Mouse (Mus musculus) kidney, embryonic 14.5 days (tissue): Measurements from ENCODE around the gene Ms4a18. TPM values are rescaled to one million over a fixed set of nuclear protein-coding genes. Genes with fewer than 3 reads are reported as not detected.
"Not testable (repeated sequence)": the region's sequence is repeated elsewhere in the genome, so short reads cannot be mapped to it uniquely, and the experiment has no call there.

Experiments
- ATAC-seq: fragments of 200-750 bp; cut with Nextera tagmentation; 2 replicates; pipeline ENCODE4 v1.8.0; 2017; ENCODE audit warnings: moderate number of reproducible peaks, mild to moderate bottlenecking, moderate TSS enrichment, moderate library complexity; ENCODE audit not compliant: low FRiP score, low TSS enrichment
- H3K27ac ChIP-seq: fragments of 300-500 bp; sonication (generic); 2 replicates; pipeline ENCODE4 v1.5.1; 2014; ENCODE audit warnings: low read depth, mild to moderate bottlenecking, low read length, moderate library complexity, mixed read lengths
- H3K27me3 ChIP-seq: fragments of 300-500 bp; sonication (generic); 2 replicates; pipeline ENCODE4 v1.6.1; 2014; ENCODE audit warnings: mild to moderate bottlenecking, low read length; ENCODE audit not compliant: control insufficient read depth, insufficient read depth
- H3K36me3 ChIP-seq: fragments of 300-500 bp; sonication (generic); 2 replicates; pipeline ENCODE4 v1.6.1; 2014; ENCODE audit warnings: low read length, mixed read lengths; ENCODE audit not compliant: control insufficient read depth, insufficient read depth
- H3K4me1 ChIP-seq: fragments of 300-500 bp; sonication (generic); 2 replicates; pipeline ENCODE4 v1.6.1; 2014; ENCODE audit warnings: low read length, mixed read lengths; ENCODE audit not compliant: control insufficient read depth, insufficient read depth
- H3K4me2 ChIP-seq: fragments of 300-500 bp; sonication (generic); replicated peaks from 2 replicates; pipeline ENCODE4 v1.6.1; 2014; ENCODE audit warnings: low read depth, mild to moderate bottlenecking, low read length
- H3K4me3 ChIP-seq: fragments of 300-500 bp; sonication (generic); 2 replicates; pipeline ENCODE4 v1.5.1; 2014; ENCODE audit warnings: mild to moderate bottlenecking, low read length
- H3K9ac ChIP-seq: fragments of 300-500 bp; sonication (generic); 2 replicates; pipeline ENCODE4 v1.6.1; 2014; ENCODE audit warnings: low read depth, mild to moderate bottlenecking, low read length, moderate library complexity
- H3K9me3 ChIP-seq: fragments of 300-500 bp; sonication (generic); 2 replicates; pipeline ENCODE4 v1.6.1; 2016; ENCODE audit warnings: low read length; ENCODE audit not compliant: control insufficient read depth
- WGBS: fragments of 180-500 bp; shearing (Covaris S2); extraction: QIAGEN DNeasy Blood & Tissue Kit; methylation state at CpG from one replicate; pipeline ENCODE4 v1.1.7; 2014; 5-methylcytosine and 5-hydroxymethylcytosine counted together
- polyA plus RNA-seq: library from polyadenylated mRNA; unstranded; fragments of >200 nt; fragmentation: Nextera tagmentation; extraction: Ambion mirVana; gene quantifications from 2 replicates; pipeline ENCODE4 v1.2.1, GENCODE M21; 2014

Ms4a18 gene
- polyA plus RNA-seq, result not detected in 2 replicates

- Histone ChIP-seq H3K9ac (no peak within 1 kb of the TSS), H3K4me3 (no peak within 1 kb of the TSS), H3K9me3 (no peaks in the 10 kb centered on the region), H3K4me2 (no peak within 1 kb of the TSS), H3K4me1 (no peaks in the 10 kb centered on the region), H3K36me3 (no peaks in the 10 kb centered on the region), H3K27ac (no peak within 1 kb of the TSS), H3K27me3 (no peaks in the 10 kb centered on the region)
- no peak for ATAC-seq
- WGBS, result 69% methylated on average over 3 of the region's 3 CpGs
These were observed at the start of gene Ms4a18 for GRCm38 (mm10) chr19:11017891-11018290. Ms4a18 (minus strand) TSS chr19:11018031.

- no peaks in the 10 kb centered on the region for H3K9me3 ChIP-seq
- no peak overlapping the region for H3K4me2 ChIP-seq
- no peak overlapping the region for H3K4me3 ChIP-seq
- no peaks in the 10 kb centered on the region for H3K27me3 ChIP-seq
- no peak overlapping the region for H3K27ac ChIP-seq
- no peaks in the 10 kb centered on the region for H3K36me3 ChIP-seq
- H3K9ac ChIP-seq, result no peak overlapping the region
- 83% methylated on average over 2 of the region's 2 CpGs for WGBS
- H3K4me1 ChIP-seq, result no peaks in the 10 kb centered on the region
- ATAC-seq, result no peak
These were observed 47.5 kb upstream of the Ms4a18 start for GRCm38 (mm10) chr19:11065202-11065875.

DNA sequence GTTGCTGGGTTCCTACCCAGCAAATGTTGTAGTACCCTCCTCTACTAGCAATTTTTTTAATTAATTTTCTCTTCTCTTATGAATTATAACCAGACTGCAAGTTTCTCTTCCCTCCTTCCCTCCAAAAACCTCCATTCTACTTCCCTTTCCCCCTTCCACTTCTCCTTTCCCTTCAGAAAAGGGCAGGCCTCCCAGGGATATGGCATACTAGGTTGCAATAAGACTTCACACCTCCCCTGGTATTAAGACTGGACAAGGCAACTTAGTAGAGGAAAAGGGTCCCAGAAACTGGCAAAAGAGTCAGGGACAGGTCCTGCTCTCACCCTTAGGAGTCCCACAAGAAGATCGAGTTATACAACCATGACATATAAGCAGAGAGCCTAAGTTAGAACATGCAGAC is 43.1 kb upstream of the Ms4a18 start:
- no peak overlapping the region for H3K27ac ChIP-seq
- ATAC-seq, result no peak
- no peaks in the 10 kb centered on the region for H3K4me1 ChIP-seq
- H3K9ac ChIP-seq, result no peak overlapping the region
- H3K36me3 ChIP-seq, result no peaks in the 10 kb centered on the region
- H3K27me3 ChIP-seq, result no peaks in the 10 kb centered on the region
- H3K4me2 ChIP-seq, result no peak overlapping the region
- WGBS, result 83% methylated on average over 1 of the region's 1 CpGs
- H3K4me3 ChIP-seq, result no peak overlapping the region
- H3K9me3 ChIP-seq, result no peaks in the 10 kb centered on the region

DNA sequence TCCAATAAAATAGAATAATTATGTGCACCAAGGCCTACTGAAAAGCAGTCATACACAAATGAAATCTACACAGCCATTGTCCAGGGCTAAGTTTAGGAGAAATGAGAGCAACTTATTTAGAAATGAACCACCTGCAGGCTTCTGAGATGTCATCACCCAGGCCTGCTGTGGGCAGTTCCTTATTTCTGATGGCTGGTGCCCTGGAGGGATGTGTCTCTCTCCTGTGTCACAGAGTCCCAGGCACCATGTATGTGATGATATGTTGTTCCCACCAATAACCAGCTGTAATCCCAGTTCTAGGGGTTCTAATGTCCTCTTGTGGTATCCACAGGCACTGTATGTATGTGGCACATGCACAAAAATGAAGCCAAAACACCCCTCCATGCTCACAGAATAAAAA is 42.1 kb upstream of the Ms4a18 start:
- ATAC-seq, result no peak
- H3K4me1 ChIP-seq, result no peaks in the 10 kb centered on the region
- H3K4me2 ChIP-seq, result no peak overlapping the region
- H3K27ac ChIP-seq, result no peak overlapping the region
- no peak overlapping the region for H3K9ac ChIP-seq
- H3K9me3 ChIP-seq, result no peaks in the 10 kb centered on the region
- no peak overlapping the region for H3K4me3 ChIP-seq
- H3K27me3 ChIP-seq, result no peaks in the 10 kb centered on the region
- H3K36me3 ChIP-seq, result no peaks in the 10 kb centered on the region

GRCm38 (mm10) chr19:11055700-11056099 is 37.9 kb upstream of the Ms4a18 start:
- not testable (repeated sequence) for H3K4me1 ChIP-seq, H3K9ac ChIP-seq, H3K4me2 ChIP-seq, H3K27me3 ChIP-seq, H3K9me3 ChIP-seq, H3K36me3 ChIP-seq, H3K27ac ChIP-seq, H3K4me3 ChIP-seq, ATAC-seq
- 96% methylated on average over 1 of the region's 1 CpGs for WGBS

DNA sequence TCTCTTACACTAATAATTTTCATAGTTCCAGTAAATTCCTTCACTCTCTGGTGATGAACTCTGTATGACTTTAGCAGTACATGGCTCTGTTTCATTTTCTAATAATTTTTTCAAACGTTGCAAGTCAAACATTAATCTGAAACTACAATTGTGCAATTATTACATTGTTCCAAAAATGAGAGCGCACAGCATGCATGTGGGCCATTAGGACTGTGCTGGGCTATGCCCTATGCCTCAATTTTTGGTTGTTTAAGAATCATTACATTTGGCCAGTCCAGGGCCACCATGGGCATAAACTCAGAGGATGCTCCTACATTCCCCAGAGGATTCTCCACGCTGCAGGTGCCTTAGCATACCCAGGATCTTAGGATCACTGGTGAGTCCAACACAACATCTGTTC is 35.4 kb upstream of the Ms4a18 start:
- no peaks in the 10 kb centered on the region for H3K4me1 ChIP-seq
- H3K9me3 ChIP-seq, result no peaks in the 10 kb centered on the region
- no peak overlapping the region for H3K4me2 ChIP-seq
- H3K27me3 ChIP-seq, result no peaks in the 10 kb centered on the region
- no peak overlapping the region for H3K27ac ChIP-seq
- 66% methylated on average over 3 of the region's 3 CpGs for WGBS
- no peak overlapping the region for H3K4me3 ChIP-seq
- no peaks in the 10 kb centered on the region for H3K36me3 ChIP-seq
- H3K9ac ChIP-seq, result no peak overlapping the region
- ATAC-seq, result no peak

DNA sequence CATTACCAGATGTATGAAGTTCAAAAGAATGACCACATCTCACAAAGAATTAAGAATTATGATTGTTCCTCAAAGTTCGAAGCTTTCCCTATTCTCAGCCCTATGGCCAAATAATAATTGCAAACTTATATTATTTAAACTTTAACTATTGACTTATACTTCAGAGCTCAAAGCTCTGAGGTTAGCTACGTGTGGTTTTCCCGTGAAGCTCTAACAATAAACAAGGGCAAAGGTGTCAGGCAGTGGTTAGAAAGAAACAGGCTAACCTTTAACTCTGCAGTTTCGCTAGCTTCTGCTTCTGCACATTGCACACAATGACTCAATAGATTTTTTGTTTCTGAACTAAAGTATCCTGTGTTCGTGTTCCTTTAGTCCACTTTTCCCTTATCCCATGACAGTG is 35.0 kb upstream of the Ms4a18 start:
- 67% methylated on average over 5 of the region's 5 CpGs for WGBS
- no peak overlapping the region for H3K4me2 ChIP-seq
- H3K4me1 ChIP-seq, result no peaks in the 10 kb centered on the region
- no peaks in the 10 kb centered on the region for H3K9me3 ChIP-seq
- no peaks in the 10 kb centered on the region for H3K27me3 ChIP-seq
- no peak overlapping the region for H3K4me3 ChIP-seq
- H3K27ac ChIP-seq, result no peak overlapping the region
- no peak for ATAC-seq
- H3K36me3 ChIP-seq, result no peaks in the 10 kb centered on the region
- no peak overlapping the region for H3K9ac ChIP-seq

- no peaks in the 10 kb centered on the region for H3K27me3 ChIP-seq
- H3K4me1 ChIP-seq, result no peaks in the 10 kb centered on the region
- H3K9ac ChIP-seq, result no peak overlapping the region
- H3K4me2 ChIP-seq, result no peak overlapping the region
- no peaks in the 10 kb centered on the region for H3K9me3 ChIP-seq
- H3K27ac ChIP-seq, result no peak overlapping the region
- H3K36me3 ChIP-seq, result no peaks in the 10 kb centered on the region
- WGBS, result 82% methylated on average over 2 of the region's 2 CpGs
- H3K4me3 ChIP-seq, result no peak overlapping the region
- ATAC-seq, result no peak
These were observed 32.5 kb upstream of the Ms4a18 start for GRCm38 (mm10) chr19:11050286-11050685.

- no peak for ATAC-seq
- Histone ChIP-seq H3K36me3 (no peaks in the 10 kb centered on the region), H3K9ac (no peak overlapping the region; the same call in 1 of the 2 replicates), H3K9me3 (no peaks in the 10 kb centered on the region), H3K27me3 (no peaks in the 10 kb centered on the region), H3K27ac (no peak overlapping the region), H3K4me1 (no peaks in the 10 kb centered on the region), H3K4me3 (no peak overlapping the region), H3K4me2 (no peak overlapping the region)
These were observed 31.6 kb upstream of the Ms4a18 start for GRCm38 (mm10) chr19:11049426-11049825.
